Mouse (Mus musculus) neural tube, embryonic 10.5 days (tissue): ENCODE data around the gene Etv1.
A peak's percentile ranks its signal among the peaks of the same experiment; 100 is the strongest.

Experiments used
- DNase-seq: peaks from one replicate; pipeline ENCODE4 v3.0.0-alpha.2; 2017; ENCODE audit warnings: low spot score; ENCODE audit errors: extremely low spot score

The Etv1 gene

GRCm38 (mm10) chr12:38779186-38779777 lies at the start of gene Etv1:
Etv1 (plus strand) TSS chr12:38779380.
- DNase-seq: peak; percentile 75

DNA sequence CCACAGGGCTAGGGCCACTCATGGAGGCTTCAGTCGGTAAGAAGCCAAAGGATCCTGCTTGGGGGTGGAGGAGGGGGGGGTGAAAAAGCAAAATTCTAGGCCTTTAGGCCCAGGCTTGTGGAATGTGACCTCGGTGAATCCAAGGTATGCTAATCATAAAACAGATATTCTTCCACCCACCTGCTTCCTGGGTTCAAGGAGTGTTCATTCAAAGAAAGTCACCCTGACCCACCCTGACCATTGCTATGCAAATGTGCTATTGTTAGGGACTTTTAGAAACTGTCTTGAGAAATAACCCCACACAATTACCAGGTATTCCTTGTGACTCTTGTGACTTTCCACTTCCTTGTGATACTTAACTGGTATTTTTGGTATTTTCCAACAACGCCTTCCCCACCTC lies 49.5 kb upstream of the Etv1 start:
- DNase-seq: no peak

- no peak for DNase-seq
These were observed 48.4 kb upstream of the Etv1 start for GRCm38 (mm10) chr12:38730791-38731190.

DNA sequence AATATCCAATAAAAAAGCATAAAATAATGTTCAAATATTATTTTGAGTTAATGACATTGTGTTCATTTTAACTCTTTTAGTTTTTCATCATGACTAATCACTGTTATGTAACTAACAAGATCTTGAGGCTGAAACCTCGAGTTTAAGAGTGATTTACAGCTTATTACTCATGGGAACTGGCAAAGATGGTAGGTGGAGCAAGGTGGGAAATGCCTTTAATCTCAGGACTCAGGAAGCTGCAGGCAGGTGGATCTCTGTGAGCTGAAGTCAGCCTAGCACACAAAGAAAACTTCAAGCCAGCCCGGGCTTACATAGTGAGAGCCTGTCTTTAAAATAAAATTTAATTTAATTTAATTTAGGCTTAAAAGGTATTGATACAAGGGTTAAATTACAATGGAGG lies 19.9 kb upstream of the Etv1 start:
- no peak for DNase-seq

DNA sequence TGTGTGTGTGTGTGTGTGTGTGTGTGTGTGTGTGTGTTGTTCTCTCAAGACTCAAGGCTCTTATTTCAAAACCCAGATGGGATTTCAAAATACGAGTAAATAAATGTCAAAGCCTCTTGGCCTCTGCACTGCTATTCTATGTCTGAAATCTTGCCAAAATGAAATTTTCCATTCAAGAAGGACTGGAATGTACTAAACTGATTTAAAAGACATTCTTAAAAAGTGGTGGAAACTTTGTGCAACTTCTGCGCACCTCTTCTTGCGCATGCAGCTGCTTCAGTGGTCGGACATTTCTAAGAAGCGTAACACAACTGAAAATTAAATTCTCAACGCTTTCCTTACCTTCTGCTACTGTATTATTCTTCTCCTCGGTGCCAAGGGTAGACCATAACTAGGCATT lies 1.9 kb upstream of the Etv1 start:
- no peak for DNase-seq

DNA sequence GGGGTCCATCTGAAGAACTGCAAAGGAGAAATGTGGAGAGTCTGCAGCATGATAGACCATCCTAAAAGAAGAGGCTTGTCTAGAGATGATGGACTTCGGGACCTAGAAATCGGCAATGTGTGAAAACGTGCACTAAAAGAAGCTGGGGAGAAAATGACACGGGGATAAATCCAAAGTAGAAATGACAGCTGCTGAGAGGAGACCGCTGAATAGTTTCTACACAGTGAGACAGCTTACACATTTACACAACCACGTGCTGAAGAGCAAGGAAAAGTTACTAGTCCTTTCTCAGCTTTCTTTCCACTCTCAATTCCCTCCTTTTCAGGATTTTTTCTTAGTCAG lies 1.3 kb upstream of the Etv1 start:
- DNase-seq: no peak

DNA sequence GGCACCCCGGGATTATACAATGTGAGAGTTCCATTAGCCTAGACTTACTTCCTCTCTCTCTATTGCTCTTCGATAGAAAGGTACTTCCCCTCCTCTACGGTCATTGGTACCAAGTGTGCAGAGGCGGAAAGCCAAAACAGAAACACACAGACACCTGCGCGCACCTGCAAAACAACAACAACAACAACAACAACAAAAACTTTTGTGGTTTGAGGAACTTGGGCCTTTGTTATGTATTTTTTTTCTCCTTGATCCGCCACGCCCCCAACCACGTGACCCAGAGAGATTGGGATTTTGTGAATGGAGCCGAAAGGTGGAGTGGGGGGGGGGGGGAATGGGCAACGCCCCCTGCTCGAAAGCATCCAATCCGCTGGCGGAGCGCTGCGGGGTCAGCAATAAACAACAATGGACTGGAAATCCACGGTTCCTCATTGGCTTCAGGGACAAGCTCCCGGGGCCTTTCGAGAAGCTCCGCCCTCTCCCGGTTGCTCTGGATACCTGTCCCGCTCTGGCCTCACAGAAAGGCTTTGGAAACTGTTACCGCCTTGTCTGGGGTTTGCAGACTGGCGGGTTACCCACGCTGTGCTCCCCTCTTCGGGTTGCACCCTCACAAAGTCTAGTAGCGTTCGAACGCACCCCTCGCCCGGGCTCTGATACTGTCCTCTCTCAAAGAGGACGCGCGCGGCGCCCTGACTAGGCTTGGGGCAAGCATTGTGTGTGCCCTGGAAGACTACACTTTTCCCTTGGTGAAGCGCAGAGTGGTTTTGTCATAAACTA lies 693 bp upstream of the Etv1 start:
- DNase-seq: peak; percentile 88

- DNase-seq: peak; percentile 71
These were observed 1.1 kb downstream of the Etv1 start for GRCm38 (mm10) chr12:38780006-38780954.

DNA sequence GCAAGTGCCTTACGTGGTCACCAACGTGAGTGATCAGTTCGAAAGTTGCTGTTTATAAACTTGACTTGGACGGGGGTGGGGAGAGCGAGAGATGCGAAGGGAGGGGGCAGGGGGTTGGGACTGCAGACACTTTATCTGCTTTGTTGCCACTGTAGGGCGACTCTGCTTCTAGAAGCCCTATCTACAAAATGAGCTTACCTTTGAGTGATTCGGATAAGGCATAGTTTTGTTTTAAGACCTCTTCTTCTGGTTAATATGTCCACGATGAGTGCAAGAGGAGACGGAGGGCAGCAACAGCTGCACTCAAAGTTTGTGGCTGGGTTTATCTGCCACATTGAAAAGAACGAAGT lies 1.8 kb downstream of the Etv1 start:
- peak; percentile 28 for DNase-seq

GRCm38 (mm10) chr12:38781686-38782085 lies 2.5 kb downstream of the Etv1 start:
- DNase-seq: no peak

DNA sequence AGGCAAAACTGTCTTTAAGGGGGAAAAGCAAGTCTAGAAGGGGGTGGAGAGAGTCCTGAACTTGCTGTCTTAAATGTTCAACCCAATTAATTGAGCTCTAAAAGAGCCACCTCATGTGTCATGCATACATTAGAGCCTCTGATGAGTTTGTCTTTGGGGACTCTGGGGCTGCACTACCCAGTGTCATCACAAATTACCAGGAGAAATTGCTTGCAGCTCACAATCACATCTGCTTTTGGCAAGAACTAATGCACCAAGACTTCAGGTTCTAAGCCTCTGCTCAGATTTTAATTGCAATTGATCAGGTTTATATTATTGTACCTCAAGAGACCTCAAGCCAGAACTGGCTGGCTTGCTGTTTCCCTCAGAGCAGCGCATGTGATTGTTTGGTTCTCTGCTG lies 4.1 kb downstream of the Etv1 start:
- no peak for DNase-seq

GRCm38 (mm10) chr12:38784221-38784620 lies 5.0 kb downstream of the Etv1 start:
- DNase-seq: no peak

GRCm38 (mm10) chr12:38786571-38786970 lies 7.4 kb downstream of the Etv1 start:
- no peak for DNase-seq

DNA sequence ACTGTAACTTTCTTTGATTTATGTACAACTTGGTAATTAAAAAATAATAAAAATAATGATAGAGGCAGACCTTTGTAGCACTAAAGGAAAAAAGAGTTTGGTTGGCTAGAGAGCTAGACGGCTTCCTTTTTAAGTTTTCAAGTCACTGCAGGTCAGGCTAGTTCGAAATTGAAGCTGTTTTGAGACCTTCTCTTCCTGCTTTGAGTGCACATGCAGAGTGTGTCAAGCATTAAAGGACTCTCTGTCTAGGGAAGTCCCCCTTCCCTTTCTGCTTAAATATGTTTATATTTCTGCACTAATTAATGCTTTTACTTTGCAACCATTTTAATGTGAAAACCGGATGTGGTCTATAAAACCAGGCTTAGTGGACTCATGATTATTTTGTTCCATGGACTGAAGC lies 8.5 kb downstream of the Etv1 start:
- no peak for DNase-seq

- no peak for DNase-seq
These were observed 9.4 kb downstream of the Etv1 start for GRCm38 (mm10) chr12:38788621-38789020.

- no peak for DNase-seq
These were observed 10.7 kb downstream of the Etv1 start for GRCm38 (mm10) chr12:38789789-38790355.

- DNase-seq: no peak
These were observed 13.9 kb downstream of the Etv1 start for GRCm38 (mm10) chr12:38793076-38793475.

- DNase-seq: no peak
These were observed 14.5 kb downstream of the Etv1 start for GRCm38 (mm10) chr12:38793697-38794096.

GRCm38 (mm10) chr12:38807031-38807430 lies 27.9 kb downstream of the Etv1 start:
- no peak for DNase-seq

DNA sequence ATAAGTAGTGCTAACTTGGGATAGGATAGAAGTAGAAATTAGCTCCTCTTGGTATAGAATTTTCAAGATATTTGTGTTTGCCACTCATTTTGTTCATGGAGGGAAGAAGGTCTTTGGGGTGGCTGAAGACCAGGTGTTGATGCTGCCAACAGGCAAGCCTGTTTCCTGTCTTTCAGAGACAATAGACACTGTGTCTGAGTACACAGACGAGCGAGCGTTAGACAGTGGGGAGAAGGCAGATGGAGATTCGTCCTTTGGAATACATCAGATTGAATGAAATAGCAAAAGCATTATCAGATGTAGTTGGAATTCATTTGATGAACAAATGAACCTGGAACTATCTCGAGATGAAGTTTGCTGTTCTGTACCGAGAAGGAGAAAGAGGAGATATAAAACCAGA lies 33.2 kb downstream of the Etv1 start:
- no peak for DNase-seq

DNA sequence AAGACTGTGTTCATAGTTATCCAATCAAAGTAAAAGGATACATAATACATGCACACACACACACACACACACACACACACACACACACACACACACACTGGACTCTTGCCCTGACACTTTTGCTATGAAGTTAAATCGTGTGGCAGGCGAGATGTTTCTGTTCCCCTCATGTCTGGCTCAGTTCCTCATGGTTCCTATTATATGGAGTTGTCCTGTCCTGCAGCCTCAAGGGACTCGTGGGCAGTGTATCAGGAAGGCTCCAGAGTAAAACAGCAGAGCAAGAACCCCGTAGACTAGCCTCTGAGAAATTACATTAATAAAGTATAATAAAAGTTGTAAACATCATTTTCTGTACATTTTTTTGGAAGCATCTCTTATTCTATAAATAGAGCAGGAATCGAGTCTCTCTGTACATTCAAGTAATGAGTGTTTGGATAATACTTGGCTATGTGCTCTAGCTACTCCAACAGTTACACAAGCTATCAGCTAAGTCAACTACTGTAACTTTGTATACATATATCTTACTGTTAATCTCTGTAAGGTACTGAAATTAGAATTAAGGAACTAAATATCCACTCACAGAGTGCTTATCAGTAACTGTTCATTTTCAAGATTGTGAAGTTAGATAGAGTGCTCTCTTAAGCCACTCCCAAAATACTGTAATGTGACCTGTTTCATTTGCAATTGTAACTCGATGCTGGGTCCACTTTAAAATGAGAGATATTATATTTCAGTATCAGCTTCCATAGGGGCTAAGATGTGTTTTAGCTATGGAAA lies 35.0 kb downstream of the Etv1 start:
- no peak for DNase-seq
